Mouse (Mus musculus) WW6 (cell line): ENCODE data around the gene Lbh.

Experiments used
- DNase-seq: peaks from one replicate; pipeline ENCODE4 v3.0.0-alpha.2; 2013; ENCODE audit warnings: low read depth, low spot score

Gene Lbh

GRCm38 (mm10) chr17:72911283-72911682 is 6.8 kb upstream of the Lbh start:
- DNase-seq: no peak

GRCm38 (mm10) chr17:72911751-72912150 is 6.4 kb upstream of the Lbh start:
- DNase-seq: no peak

- DNase-seq: no peak
These were observed 4.0 kb upstream of the Lbh start for GRCm38 (mm10) chr17:72914082-72914481.

- DNase-seq: no peak
These were observed 669 bp upstream of the Lbh start for GRCm38 (mm10) chr17:72917241-72918030.

DNA sequence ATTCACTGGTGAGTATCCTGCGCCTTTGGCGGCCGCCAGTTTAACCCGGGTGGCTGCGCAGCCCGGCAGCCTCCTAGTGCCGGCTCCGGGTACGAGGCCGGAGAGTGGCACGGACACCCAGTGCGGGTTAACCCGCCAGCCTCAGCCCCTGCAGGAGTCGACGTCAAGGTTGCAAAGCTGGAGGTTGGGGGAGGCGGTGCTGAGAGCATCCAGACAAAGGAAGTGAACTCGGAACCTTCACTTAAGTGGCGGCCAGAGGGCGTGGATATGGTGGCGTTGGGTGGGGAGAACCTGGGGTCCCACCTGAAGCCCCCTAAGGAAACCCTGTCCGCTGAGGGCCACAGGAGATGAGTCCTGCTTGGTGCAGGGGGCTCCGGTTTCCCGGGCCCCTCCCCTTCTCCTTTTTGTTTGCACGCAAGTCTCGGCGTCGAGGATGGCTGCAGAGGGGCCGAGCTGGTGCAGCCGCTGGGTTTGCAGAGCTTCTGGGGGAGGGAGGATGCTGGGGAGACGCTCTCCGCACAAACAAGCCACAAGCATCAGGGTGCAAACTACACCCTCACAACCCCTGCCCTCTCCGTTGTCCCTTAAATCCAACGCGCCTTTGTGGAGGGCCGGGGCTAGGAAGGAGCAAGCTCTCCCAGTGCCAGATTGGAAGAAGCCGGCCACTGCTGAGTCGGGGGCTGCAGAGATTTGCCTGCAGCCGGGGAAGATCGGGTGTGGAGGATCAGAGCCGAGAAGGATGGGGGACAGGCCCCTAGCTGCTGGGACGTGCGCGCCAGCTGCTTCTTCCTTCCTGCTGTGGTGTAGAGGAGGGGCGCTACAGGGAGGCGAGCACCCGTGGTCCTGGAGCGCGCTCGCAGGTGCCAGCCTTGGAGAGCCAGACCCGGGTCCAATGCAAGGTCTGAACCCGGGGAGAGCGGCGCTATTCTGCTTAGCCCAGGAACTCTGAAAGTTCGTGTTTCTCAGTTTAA is 751 bp downstream of the Lbh start:
- DNase-seq: no peak

DNA sequence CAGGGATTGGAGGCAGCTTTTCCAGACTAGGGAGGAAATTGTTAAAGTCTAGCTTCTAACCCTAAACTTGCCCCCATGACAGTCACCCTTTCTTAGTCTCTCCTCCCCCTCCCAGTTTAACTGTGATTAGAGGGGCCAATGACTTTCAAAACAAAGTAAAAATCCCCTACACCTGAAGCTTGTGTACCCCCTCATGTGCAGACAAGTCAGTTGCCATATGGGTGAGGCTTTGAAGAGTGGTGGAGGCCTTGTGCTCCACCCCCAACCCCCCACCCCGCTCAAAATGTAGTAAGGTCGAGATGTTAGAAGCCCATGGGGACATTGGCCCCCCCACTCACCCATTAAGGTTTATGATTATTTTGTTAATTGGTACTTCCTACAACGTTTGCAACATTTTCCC is 1.5 kb downstream of the Lbh start:
- DNase-seq: no peak

DNA sequence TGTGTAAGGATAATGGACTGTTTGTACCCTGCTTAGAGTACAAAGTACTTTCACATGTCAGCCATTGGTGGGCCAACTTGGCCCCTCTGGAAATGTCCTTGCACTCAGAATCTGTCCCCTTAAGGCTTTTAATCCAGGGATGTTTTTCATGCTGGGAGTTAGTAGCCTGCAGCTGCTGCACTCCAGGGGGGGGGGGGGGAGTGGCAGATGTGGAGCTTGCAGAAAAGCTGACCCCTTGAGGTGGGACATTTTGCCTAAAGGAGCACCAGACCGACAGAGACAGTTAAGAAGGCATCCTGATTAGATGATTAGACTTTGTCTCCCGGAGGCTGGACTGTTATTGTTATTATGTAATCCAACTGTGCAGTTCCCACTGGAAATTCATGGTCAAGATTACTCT is 2.3 kb downstream of the Lbh start:
- DNase-seq: no peak

DNA sequence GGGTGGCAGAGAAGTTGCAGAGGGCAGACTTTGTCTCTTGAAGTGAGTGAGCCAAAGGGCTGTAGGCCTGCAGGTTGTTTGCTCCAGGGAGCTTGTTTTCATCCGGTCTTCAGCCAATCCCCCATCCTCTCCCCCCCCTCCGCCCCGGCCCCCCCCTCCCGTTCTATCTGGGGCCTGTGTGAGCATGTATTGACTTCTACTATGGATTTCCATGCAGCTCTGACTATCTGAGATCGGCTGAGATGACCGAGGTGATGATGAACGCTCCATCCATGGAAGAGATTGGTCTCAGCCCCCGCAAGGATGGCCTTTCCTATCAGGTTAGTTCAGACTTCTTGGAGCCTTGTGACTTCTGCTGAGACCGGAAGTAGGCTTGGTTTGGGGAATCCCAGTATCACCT is 2.9 kb downstream of the Lbh start:
- no peak for DNase-seq

- DNase-seq: no peak
These were observed 4.1 kb downstream of the Lbh start for GRCm38 (mm10) chr17:72922206-72922605.

DNA sequence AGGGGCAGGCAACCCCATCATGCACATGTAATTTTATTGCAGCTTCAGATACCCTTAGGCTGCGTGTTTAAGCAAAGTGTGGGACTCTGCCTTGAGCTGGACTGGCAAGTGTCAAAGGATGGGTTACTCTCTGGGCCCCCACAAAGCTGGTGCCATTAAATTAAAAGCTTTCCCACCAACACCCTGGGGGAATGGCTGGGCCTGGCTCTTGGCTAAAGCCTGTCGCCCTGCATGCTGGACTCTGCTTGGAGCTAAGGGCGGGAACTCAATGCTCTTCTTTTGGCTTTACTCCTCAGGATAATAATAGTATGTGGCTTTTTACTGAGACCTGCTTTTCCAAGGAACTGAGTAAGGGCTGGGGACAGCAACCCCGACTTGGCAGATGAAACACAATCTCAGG is 5.2 kb downstream of the Lbh start:
- DNase-seq: no peak

- no peak for DNase-seq
These were observed 6.2 kb downstream of the Lbh start for GRCm38 (mm10) chr17:72924295-72924694.

DNA sequence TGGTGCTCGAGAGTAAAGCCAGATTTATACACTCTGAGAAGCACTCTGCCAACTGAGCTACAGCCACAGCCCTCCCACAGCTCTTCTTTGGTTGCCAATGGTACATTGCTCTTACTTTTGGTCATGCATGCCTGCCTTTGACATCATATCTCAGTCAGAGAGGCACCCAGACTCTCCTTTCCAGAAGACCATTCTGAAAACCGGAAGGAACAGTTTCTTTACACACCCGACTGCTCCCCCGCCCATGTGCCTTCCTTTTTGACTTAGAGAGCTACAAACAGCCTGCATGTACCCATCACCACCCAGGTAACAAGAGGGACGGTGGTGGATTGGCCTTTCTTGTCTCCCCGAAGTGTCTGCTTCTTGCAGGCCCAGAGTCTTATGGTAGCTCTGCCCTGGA is 7.0 kb downstream of the Lbh start:
- no peak for DNase-seq

- DNase-seq: no peak
These were observed 7.9 kb downstream of the Lbh start for GRCm38 (mm10) chr17:72925804-72926617.

DNA sequence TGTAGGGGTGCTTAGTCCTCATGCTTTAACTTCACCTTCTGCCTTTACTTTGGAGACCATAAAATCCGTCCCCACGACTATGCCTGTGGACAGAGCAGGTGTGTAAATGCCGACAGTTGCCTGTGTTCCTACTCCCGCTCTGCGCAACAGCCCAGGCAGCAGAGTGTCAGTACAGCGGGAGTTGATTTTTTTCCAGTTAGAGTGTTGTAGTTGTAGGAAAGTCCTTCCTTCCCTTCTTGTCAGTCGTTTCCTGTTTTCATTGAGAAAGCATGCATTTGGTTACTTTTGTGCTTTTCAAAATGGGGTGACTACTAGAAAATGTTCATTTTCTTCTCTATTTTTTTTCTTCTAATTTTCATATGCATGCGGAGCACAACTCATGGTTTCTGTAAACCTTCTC is 8.9 kb downstream of the Lbh start:
- DNase-seq: no peak

DNA sequence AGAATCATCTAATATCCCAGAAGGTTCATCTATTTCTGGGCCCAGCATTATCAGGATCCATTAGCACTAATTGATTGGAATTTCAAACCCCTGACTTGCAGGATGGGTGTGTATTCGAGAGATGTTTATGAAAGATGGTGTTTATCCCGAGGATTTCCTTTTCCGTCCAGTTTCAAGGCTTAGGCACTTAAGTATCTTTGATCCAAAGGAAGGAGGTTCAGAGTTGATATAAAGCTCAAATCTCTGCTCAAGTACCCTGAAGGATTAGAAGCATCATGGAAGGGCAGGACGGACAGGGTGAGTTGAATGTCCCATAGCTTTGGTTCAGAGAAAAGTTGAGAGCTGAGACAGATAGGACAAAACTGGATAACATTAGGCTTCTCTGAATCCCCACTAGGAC is 15.0 kb downstream of the Lbh start:
- DNase-seq: no peak

DNA sequence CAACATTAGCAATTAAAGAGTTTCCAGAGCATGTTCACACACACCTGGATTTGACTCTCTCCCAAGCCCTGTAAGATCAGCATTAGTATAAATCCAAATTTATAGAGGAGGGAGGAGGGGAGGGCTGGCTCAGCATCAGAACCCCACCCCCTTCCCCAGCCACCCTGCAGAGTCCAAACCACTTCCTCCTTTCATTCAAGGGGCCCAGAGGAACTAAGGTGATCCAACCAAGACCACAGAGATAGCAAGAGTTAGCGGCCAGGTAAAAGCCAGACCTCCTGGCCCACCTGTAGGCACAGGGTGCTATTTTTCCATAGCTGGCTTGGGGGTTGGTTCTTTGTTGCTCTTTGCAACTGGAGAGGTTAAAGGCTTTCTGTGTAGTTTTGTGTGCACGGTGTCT is 16.0 kb downstream of the Lbh start:
- no peak for DNase-seq

DNA sequence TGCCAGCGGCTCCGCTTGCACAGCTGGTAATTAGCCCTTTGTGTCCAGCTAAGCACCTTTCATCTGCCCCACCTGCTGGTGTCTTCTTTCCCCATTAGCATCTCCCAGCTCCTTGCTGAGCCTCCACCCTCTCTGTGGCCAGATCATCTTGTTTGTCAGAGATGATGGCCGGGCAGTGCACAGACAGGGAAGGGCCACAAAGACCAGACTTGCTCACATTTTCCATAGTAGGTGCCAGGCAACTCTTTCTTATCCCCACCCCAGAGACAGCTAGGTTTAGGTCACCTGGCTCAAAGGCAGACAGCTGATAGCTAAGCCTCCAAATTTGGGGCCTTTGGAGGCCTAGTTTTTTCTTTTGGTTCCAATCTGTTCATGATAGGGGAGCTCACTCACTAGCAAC is 16.5 kb downstream of the Lbh start:
- DNase-seq: no peak

- no peak for DNase-seq
These were observed 17.8 kb downstream of the Lbh start for GRCm38 (mm10) chr17:72935921-72936320.

- DNase-seq: no peak
These were observed 18.2 kb downstream of the Lbh start for GRCm38 (mm10) chr17:72936336-72936735.

DNA sequence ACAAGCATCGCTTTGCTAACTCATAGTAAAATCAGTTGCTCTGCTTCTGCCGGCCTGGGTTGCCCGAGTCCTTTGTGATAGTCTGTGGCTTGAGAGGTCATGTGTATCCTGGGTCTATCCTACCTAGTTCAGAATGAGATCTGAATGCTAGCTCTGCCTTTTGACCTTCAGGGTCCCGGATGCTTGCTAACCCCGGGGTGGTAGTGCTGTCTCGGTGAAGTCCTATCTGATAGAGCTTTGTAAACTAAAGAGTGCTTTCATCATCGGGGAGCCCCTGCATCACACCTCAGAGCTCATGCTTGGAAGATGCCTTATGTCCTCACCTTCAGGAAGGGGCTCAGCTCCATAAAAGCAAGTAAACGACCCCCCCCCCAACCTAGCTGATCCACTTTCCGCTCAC is 19.1 kb downstream of the Lbh start:
- DNase-seq: no peak

- no peak for DNase-seq
These were observed 20.1 kb downstream of the Lbh start for GRCm38 (mm10) chr17:72938026-72938795.
